Mouse (Mus musculus) stomach, embryonic 15.5 days (tissue): ENCODE measurements at regions not wholly inside any gene's neighbourhood (a gene's known extent, or its start where the extent isn't known, plus 50 kb on each side); places are given as distances from the start of the nearest gene placed in this dataset.

Experiments
- ATAC-seq: fragments of 200-750 bp; cut with Nextera tagmentation; 2 replicates; pipeline ENCODE4 v1.8.0; 2017; ENCODE audit warnings: low read depth, moderate number of reproducible peaks, moderate TSS enrichment; ENCODE audit not compliant: insufficient read depth, low FRiP score
- H3K27ac ChIP-seq: fragments of 300-500 bp; sonication (generic); 2 replicates; pipeline ENCODE4 v1.5.1; 2015; ENCODE audit warnings: mild to moderate bottlenecking, inconsistent platforms
- H3K27me3 ChIP-seq: fragments of 300-500 bp; sonication (generic); replicated peaks from 2 replicates; pipeline ENCODE4 v1.6.1; 2015; ENCODE audit warnings: inconsistent platforms
- H3K36me3 ChIP-seq: fragments of 300-500 bp; sonication (generic); 2 replicates; pipeline ENCODE4 v1.6.1; 2015; ENCODE audit warnings: inconsistent platforms
- H3K4me1 ChIP-seq: fragments of 300-500 bp; sonication (generic); 2 replicates; pipeline ENCODE4 v1.6.1; 2015; ENCODE audit warnings: inconsistent platforms
- H3K4me2 ChIP-seq: fragments of 300-500 bp; sonication (generic); 2 replicates; pipeline ENCODE4 v1.6.1; 2015; ENCODE audit warnings: mild to moderate bottlenecking, inconsistent platforms
- H3K4me3 ChIP-seq: fragments of 300-500 bp; sonication (generic); replicated peaks from 2 replicates; pipeline ENCODE4 v1.5.1; 2015; ENCODE audit warnings: inconsistent platforms
- H3K9ac ChIP-seq: fragments of 300-500 bp; sonication (generic); 2 replicates; pipeline ENCODE4 v1.6.1; 2015; ENCODE audit warnings: inconsistent platforms
- H3K9me3 ChIP-seq: fragments of 300-500 bp; sonication (generic); 2 replicates; pipeline ENCODE4 v1.6.1; 2016; ENCODE audit warnings: inconsistent platforms
- WGBS: fragments of 180-500 bp; shearing (Covaris S2); methylation state at CpG from one replicate; pipeline ENCODE4 v1.1.7; 2015; 5-methylcytosine and 5-hydroxymethylcytosine counted together

DNA sequence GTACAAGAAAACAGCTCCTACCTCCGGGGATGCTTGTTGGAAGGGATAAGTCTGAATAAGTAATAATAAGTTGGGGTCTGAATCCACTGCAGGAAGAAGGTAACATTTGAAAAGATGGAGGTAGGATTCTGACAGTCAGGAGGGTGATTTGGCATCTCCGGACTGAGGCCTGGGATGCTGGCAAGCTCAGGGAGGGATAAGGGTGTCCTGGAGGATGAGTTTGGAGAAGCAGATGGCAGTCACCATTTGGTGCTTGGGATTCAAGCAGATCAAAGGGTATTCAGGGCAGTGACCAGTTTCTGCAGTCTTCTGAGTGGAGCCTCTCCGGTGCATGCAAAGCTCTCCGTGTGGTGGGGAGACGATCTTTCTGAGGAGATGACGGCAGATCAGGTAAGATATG, 62.9 kb upstream of the Gm2310 start:
- H3K27me3 ChIP-seq = no peaks in the 10 kb centered on the region
- WGBS = 65% methylated on average over 6 of the region's 6 CpGs
- no peak overlapping the region for H3K9ac ChIP-seq
- no peaks in the 10 kb centered on the region for H3K9me3 ChIP-seq
- H3K4me1 ChIP-seq = no peaks in the 10 kb centered on the region
- ATAC-seq = no peak
- H3K4me3 ChIP-seq = no peak overlapping the region
- no peak overlapping the region for H3K27ac ChIP-seq
- H3K4me2 ChIP-seq = no peak overlapping the region
- H3K36me3 ChIP-seq = no peaks in the 10 kb centered on the region

DNA sequence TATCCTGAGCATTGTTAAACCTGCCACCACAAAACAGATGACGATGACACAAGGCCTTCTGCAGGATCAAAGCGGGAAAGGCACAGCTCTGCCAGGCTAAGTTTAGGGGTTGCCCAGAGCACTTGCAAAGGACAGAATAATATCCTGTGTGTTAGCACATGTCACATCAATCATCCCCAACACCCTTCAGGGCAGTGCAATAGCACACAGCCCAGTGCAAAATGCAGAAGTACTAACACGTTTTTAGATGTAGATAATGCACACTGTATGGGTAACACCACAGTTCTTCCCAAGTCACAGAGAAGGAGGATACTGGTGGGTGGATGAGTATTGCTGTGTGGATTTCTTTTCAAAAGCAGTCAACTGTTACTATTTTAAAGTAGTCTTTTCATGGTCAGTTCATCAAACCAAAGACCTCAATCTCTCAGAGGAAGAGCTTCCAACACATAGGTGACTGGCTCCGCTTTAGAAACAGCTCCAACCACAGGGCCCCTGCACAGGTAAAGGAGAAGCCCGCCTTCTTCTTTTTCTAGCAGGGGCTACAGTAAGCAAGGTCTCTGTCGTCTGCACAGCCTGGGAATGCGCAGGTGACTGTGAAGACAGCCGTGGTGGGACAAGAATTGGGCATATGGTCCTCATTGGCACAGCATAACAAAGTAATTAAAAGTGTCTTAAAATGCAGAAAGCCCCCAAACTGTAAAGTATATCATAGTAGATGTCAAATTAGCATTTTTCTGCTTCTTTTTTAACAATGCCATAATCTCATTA, 61.6 kb upstream of the Gm2310 start:
- Histone ChIP-seq H3K4me1 (no peaks in the 10 kb centered on the region), H3K4me3 (no peak overlapping the region), H3K27ac (no peak overlapping the region), H3K36me3 (no peaks in the 10 kb centered on the region), H3K9ac (no peak overlapping the region), H3K4me2 (no peak overlapping the region), H3K27me3 (no peaks in the 10 kb centered on the region), H3K9me3 (no peaks in the 10 kb centered on the region)
- WGBS = 54% methylated on average over 8 of the region's 8 CpGs
- no peak for ATAC-seq

DNA sequence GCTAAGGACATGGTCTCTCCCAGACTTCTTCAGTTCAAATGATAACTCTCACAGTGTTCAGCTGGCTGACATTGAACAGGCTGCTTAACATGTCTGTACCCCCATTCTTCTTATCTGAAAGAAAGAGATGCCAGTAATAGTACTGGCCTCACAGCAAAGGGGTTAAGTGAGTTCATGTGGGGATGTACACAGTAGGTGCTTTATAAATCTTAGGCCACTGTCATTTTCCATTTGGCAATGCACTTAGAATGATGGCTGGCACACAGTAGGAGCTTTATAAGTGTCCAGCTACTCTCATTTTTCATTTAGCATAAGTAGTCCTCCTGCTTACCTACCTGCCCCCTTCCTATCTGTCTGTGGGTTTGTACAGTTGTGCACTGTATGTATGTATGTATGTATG, 60.3 kb upstream of the Gm2310 start:
- ATAC-seq = no peak

DNA sequence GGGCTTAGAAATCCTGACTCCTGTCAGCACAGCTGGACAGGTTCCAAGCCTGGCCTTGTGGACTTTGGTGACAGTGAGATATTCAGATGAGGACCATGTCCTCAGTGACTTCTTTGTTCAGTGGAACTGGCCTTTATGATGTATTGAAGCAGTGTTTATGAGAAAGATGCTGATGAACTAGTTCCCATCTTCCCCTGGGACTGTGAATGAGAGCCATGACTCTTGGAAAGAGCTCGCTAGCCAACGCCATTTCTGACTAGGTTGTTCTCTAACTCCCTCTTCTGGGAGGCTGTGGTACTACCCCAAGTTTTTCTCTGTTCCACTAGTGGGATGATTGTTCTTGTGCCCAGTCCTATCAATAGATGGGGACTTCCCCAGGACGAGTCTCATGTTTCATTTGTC, 57.7 kb upstream of the Gm2310 start:
- Histone ChIP-seq H3K9me3 (no peaks in the 10 kb centered on the region), H3K9ac (no peak overlapping the region), H3K36me3 (no peaks in the 10 kb centered on the region), H3K27me3 (no peaks in the 10 kb centered on the region), H3K27ac (no peak overlapping the region), H3K4me1 (no peaks in the 10 kb centered on the region), H3K4me3 (no peak overlapping the region), H3K4me2 (no peak overlapping the region)
- ATAC-seq = no peak
- 13% methylated on average over 3 of the region's 3 CpGs for WGBS

More for the DNA sequence above, 60.3 kb upstream of the Gm2310 start:
- H3K9ac ChIP-seq = no peak overlapping the region
- H3K4me1 ChIP-seq = no peaks in the 10 kb centered on the region
- H3K9me3 ChIP-seq = no peaks in the 10 kb centered on the region
- no peaks in the 10 kb centered on the region for H3K27me3 ChIP-seq
- H3K36me3 ChIP-seq = no peaks in the 10 kb centered on the region
- no peak overlapping the region for H3K4me3 ChIP-seq
- H3K27ac ChIP-seq = no peak overlapping the region
- H3K4me2 ChIP-seq = no peak overlapping the region

DNA sequence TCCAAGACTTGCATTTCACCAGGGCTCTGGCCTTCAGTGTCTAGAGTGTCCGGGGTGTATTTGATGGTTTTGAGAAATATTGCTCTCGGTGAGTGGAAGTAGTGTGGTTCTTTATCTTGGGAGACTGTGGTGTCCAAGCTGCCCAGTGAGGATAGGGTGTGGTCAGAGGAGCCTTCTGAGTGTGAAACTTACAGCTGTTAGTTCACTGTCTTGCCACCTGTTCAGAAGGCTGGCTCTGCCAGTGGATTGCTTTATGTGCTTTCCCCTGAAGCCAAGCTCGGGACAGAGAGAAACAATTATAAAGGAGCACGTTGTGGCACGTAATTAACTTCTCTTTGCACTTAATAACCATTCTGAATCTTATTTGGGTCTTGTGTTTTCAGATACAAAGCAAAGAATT, 57.2 kb upstream of the Gm2310 start:
- H3K27me3 ChIP-seq = no peaks in the 10 kb centered on the region
- H3K4me3 ChIP-seq = no peak overlapping the region
- H3K4me1 ChIP-seq = no peaks in the 10 kb centered on the region
- WGBS = 70% methylated on average over 5 of the region's 5 CpGs
- H3K36me3 ChIP-seq = no peaks in the 10 kb centered on the region
- H3K27ac ChIP-seq = no peak overlapping the region
- ATAC-seq = no peak
- no peaks in the 10 kb centered on the region for H3K9me3 ChIP-seq
- H3K9ac ChIP-seq = no peak overlapping the region
- no peak overlapping the region for H3K4me2 ChIP-seq

DNA sequence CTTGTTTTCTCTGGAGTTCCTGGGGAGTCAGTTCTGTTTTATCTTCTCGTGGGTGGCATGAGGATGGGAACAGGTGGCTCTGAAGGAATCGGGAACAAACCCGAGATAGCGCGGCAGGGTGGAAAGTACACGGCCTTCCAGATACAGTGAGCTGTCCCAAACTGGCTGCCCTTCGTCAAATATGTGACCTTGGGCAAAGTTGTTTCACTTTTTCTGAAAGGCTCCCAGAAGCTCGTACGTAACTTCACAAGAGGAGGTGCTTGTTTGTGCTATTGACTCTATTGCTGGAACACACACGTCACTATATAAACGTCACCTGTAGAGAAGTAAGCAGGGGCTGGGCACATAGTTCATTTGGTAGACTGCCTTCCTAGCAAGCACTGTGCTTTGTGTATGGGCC, 49.9 kb upstream of the Gm2310 start:
- Histone ChIP-seq H3K4me3 (peak overlapping the region; percentile 54), H3K27me3 (no peaks in the 10 kb centered on the region), H3K36me3 (no peaks in the 10 kb centered on the region), H3K9me3 (no peaks in the 10 kb centered on the region), H3K9ac (no peak overlapping the region), H3K27ac (peak overlapping the region; percentile 95), H3K4me1 (0 out of 2 replicates have a peak, but pooled peaks cover 5% of the 10 kb centered on the region), H3K4me2 (peak overlapping the region; percentile 87)
- 4% methylated on average over 11 of the region's 11 CpGs for whole genome bisulfite sequencing
- peak; percentile 71; the same call in 1 of the 2 replicates for ATAC-seq
